Mouse (Mus musculus) bone marrow macrophage, adult 2 months (primary cell): ENCODE measurements around the gene Rpa2.

Experiments
- CTCF ChIP-seq: IDR thresholded peaks from 2 replicates; pipeline ENCODE4 v1.5.1; 2012; ENCODE audit warnings: low read depth, mild to moderate bottlenecking, low read length, moderate library complexity
- POLR2A ChIP-seq: IDR thresholded peaks from 2 replicates; pipeline ENCODE4 v1.6.1; 2012; ENCODE audit warnings: mild to moderate bottlenecking, low read depth, low read length, borderline replicate concordance

DNA sequence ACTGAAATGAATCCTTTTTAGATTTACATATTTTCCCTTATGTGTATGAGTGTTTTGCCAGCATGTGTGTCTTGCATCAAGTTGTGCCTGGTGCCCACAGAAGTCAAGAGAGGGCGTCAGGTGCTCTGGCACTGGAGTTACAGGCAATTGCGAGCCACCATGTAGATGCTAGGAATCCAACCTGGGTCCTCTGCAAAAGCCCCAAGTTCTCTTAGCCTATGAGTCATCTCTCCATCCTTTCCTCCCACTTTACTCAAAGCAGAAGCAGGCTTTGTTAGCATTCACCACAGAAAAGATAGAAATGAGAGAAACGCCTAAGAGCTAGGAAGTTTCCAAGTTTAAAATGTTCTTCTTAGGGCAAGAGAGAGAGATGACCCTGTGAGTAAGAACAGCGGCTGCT, 31.7 kb downstream of the Rpa2 start:
- TF ChIP-seq CTCF (no peak), POLR2A (no peak)
